Mouse (Mus musculus) midbrain, embryonic 15.5 days (tissue): Measurements from ENCODE around the gene Gsdme. TPM values are rescaled to one million over a fixed set of nuclear protein-coding genes. Genes with fewer than 3 reads are reported as not detected.

Source experiments
- ATAC-seq: fragments of 200-750 bp; cut with Nextera tagmentation; replicated peaks from 2 replicates; pipeline ENCODE4 v1.8.0; 2017; ENCODE audit warnings: moderate TSS enrichment
- H3K27ac ChIP-seq: fragments of 300-500 bp; sonication (generic); 2 replicates; pipeline ENCODE4 v1.5.1; 2015; ENCODE audit warnings: mild to moderate bottlenecking, inconsistent platforms
- H3K27me3 ChIP-seq: fragments of 300-500 bp; sonication (generic); replicated peaks from 2 replicates; pipeline ENCODE4 v1.6.1; 2015; ENCODE audit warnings: inconsistent platforms
- H3K36me3 ChIP-seq: fragments of 300-500 bp; sonication (generic); replicated peaks from 2 replicates; pipeline ENCODE4 v1.6.1; 2015; ENCODE audit warnings: inconsistent platforms
- H3K4me1 ChIP-seq: fragments of 300-500 bp; sonication (generic); 2 replicates; pipeline ENCODE4 v1.6.1; 2015; ENCODE audit warnings: inconsistent platforms
- H3K4me2 ChIP-seq: fragments of 300-500 bp; sonication (generic); 2 replicates; pipeline ENCODE4 v1.6.1; 2015; ENCODE audit warnings: inconsistent platforms, mild to moderate bottlenecking, moderate library complexity
- H3K4me3 ChIP-seq: fragments of 300-500 bp; sonication (generic); 2 replicates; pipeline ENCODE4 v1.5.1; 2015; ENCODE audit warnings: mild to moderate bottlenecking, inconsistent platforms
- H3K9ac ChIP-seq: fragments of 300-500 bp; sonication (generic); 2 replicates; pipeline ENCODE4 v1.6.1; 2015; ENCODE audit warnings: mild to moderate bottlenecking, inconsistent platforms
- H3K9me3 ChIP-seq: fragments of 300-500 bp; sonication (generic); 2 replicates; pipeline ENCODE4 v1.6.1; 2016; ENCODE audit warnings: inconsistent platforms
- WGBS: fragments of 180-500 bp; shearing (Covaris S2); methylation state at CpG from one replicate; pipeline ENCODE4 v1.1.7; 2015; ENCODE audit warnings: mixed read lengths; 5-methylcytosine and 5-hydroxymethylcytosine counted together
- polyA plus RNA-seq: library from polyadenylated mRNA; unstranded; fragments of >200 nt; fragmentation: Nextera tagmentation; extraction: Ambion mirVana; gene quantifications from 2 replicates; pipeline ENCODE4 v1.2.1, GENCODE M21; 2015

Gene Gsdme
- polyA plus RNA-seq, 1 experiment from 2014 or later, result 85.3 TPM

DNA sequence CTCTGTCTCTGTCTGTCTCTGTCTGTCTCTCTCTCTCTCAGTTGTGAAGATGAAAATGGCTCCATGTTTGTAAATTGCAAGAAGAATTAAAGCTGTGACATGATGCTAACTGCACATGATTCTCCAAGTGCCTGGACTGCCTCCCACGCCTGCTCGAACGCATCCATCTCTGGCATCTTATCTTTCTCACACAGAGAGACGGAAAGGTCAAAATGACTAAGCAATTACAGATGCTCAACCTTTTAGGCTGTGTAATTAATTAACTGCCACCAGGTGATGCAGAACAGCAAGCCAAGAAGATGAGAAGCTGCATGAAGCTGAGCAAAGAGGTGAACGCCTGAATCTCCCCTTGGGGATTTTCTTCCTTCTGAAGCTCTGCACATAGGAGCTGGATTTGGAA is 23.2 kb downstream of the Gsdme start:
- Histone ChIP-seq H3K36me3 (no peaks in the 10 kb centered on the region), H3K9ac (no peak overlapping the region)
- 74% methylated on average over 5 of the region's 5 CpGs for WGBS

GRCm38 (mm10) chr6:50239902-50240301 is 23.8 kb downstream of the Gsdme start:
- H3K27me3 ChIP-seq, result no peaks in the 10 kb centered on the region
- H3K9ac ChIP-seq, result no peak overlapping the region
- no peak overlapping the region for H3K4me2 ChIP-seq
- H3K27ac ChIP-seq, result no peak overlapping the region
- ATAC-seq, result no peak
- WGBS, result 96% methylated on average over 2 of the region's 2 CpGs
- no peaks in the 10 kb centered on the region for H3K36me3 ChIP-seq
- no peaks in the 10 kb centered on the region for H3K9me3 ChIP-seq
- no peak overlapping the region for H3K4me3 ChIP-seq
- H3K4me1 ChIP-seq, result no peaks in the 10 kb centered on the region

More for the DNA sequence above, 23.2 kb downstream of the Gsdme start:
- Histone ChIP-seq H3K4me2 (no peak overlapping the region), H3K4me3 (no peak overlapping the region), H3K4me1 (no peaks in the 10 kb centered on the region), H3K9me3 (no peaks in the 10 kb centered on the region), H3K27me3 (no peaks in the 10 kb centered on the region), H3K27ac (no peak overlapping the region)
- ATAC-seq, result no peak

DNA sequence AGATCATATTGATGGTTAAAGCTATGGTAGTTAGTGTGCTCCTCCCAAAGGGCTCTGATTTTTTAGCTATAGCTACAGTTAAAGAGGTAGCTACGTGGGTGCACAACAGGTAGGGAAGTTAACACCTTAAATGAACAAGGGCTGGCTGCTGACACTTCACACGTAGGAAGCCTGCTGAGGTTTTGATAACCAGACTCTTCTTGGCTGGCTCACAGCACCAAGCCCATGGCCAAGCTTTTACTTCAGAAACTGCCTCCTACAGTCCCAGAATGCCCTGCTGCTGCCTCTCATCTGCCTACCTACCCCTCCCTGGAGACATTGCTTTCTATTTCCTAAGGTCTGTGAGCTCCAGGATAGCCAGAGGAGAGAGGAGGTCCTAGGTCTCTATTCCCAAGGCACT is 25.7 kb downstream of the Gsdme start:
- WGBS, result 80% methylated on average over 2 of the region's 2 CpGs
- Histone ChIP-seq H3K36me3 (no peaks in the 10 kb centered on the region), H3K27ac (no peak overlapping the region), H3K4me2 (no peak overlapping the region), H3K4me1 (no peaks in the 10 kb centered on the region), H3K9ac (no peak overlapping the region), H3K4me3 (no peak overlapping the region), H3K9me3 (no peaks in the 10 kb centered on the region), H3K27me3 (no peaks in the 10 kb centered on the region)
- ATAC-seq, result no peak

DNA sequence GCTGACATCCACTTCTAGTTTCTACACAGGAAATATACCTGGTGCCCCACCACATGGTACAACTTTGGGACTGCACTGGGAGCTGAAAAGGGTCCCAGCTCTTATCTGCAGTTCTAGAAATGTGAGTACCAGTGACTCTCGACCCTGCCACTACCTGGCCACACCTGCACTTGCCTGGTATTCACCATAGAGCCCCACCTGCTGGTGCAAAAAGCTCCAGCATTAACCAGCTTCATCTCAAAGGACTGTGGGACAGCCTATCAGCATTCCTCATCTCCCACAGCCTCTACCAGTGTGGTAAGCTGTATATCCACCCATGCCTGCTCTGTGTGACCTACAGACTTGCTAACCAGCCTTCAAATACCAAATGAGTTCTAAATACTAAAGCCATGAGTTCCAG is 30.7 kb downstream of the Gsdme start:
- no peak for ATAC-seq
- no peak overlapping the region for H3K4me3 ChIP-seq

DNA sequence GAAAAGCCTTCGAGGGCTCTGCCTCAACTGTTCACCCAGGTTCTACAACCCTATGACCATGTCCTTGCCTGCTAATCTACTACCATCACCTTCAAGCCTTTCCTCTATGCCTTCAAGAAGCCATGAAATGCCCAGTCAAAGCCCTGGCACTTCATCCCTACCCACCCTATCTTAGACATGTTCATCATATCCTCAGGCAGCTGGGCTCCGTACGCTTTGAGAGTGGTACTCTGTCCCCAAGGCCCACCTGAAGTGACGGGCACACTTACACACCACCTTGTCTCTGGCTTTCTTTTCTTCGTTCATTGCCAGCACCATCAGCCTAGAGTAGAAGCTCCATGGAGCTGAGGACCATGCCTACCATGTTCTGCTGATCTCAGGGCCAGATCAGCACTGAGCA is 32.4 kb downstream of the Gsdme start:
- no peaks in the 10 kb centered on the region for H3K27me3 ChIP-seq
- WGBS, result 92% methylated on average over 5 of the region's 5 CpGs
- no peak overlapping the region for H3K9ac ChIP-seq
- 0 out of 2 replicates have a peak, but pooled peaks cover 7% of the 10 kb centered on the region for H3K36me3 ChIP-seq
- H3K27ac ChIP-seq, result no peak overlapping the region
- H3K4me1 ChIP-seq, result no peaks in the 10 kb centered on the region
- no peak for ATAC-seq
- H3K9me3 ChIP-seq, result no peaks in the 10 kb centered on the region
- no peak overlapping the region for H3K4me2 ChIP-seq
- H3K4me3 ChIP-seq, result no peak overlapping the region

More for the DNA sequence above, 30.7 kb downstream of the Gsdme start:
- 63% methylated on average over 1 of the region's 1 CpGs for WGBS
- no peak overlapping the region for H3K4me2 ChIP-seq
- H3K36me3 ChIP-seq, result no peaks in the 10 kb centered on the region
- no peaks in the 10 kb centered on the region for H3K9me3 ChIP-seq
- no peaks in the 10 kb centered on the region for H3K4me1 ChIP-seq
- H3K9ac ChIP-seq, result no peak overlapping the region
- no peaks in the 10 kb centered on the region for H3K27me3 ChIP-seq
- H3K27ac ChIP-seq, result no peak overlapping the region

DNA sequence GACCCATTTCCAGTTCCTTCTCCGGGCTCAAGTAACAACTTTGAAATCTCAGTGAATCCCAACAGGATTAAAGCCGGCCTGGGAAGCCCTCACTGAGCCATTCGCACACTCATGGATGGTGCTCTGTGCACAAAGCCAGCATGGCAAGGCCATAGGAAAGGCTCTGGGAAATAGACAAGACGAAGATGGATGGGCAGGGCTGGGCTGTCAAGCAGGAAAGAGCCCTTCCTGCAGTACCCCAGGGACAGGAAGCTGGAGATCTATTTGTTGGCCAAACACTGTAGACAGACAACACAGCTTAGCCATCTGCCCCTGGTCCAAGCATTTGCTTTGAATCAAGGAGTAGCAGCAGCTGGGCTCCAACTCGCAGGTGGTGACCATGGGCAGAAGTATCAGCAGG is 35.5 kb downstream of the Gsdme start:
- no peaks in the 10 kb centered on the region for H3K27me3 ChIP-seq
- 86% methylated on average over 5 of the region's 5 CpGs for WGBS
- no peaks in the 10 kb centered on the region for H3K4me1 ChIP-seq
- ATAC-seq, result no peak
- 0 out of 2 replicates have a peak, but pooled peaks cover 7% of the 10 kb centered on the region for H3K36me3 ChIP-seq
- H3K9me3 ChIP-seq, result no peaks in the 10 kb centered on the region
- no peak overlapping the region for H3K9ac ChIP-seq
- no peak overlapping the region for H3K4me2 ChIP-seq
- no peak overlapping the region for H3K4me3 ChIP-seq
- H3K27ac ChIP-seq, result no peak overlapping the region

DNA sequence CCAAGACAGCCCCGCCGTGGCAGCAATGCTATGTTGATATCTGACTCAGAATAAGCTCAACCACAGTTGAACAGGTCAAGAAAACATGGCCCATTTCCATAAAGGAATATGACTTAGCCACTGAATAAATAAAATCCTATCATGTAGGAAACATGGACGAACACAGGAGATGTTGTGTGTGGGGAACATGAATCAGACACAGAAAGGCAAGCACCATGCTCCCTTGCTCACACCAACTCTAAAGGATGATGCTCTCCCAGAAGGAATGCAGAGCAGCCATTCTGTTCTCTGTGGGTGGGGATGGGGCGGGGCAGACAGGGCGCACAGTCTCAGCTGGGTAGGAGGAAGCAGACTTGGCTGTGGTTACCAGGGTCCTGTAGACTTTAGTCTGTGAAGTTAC is 38.4 kb downstream of the Gsdme start:
- no peak for ATAC-seq
- H3K36me3 ChIP-seq, result 0 out of 2 replicates have a peak, but pooled peaks cover 7% of the 10 kb centered on the region
- WGBS, result 86% methylated on average over 5 of the region's 5 CpGs
- H3K4me1 ChIP-seq, result no peaks in the 10 kb centered on the region
- H3K4me3 ChIP-seq, result no peak overlapping the region
- H3K4me2 ChIP-seq, result no peak overlapping the region
- H3K9ac ChIP-seq, result no peak overlapping the region
- H3K27me3 ChIP-seq, result no peaks in the 10 kb centered on the region
- H3K9me3 ChIP-seq, result no peaks in the 10 kb centered on the region
- H3K27ac ChIP-seq, result no peak overlapping the region

GRCm38 (mm10) chr6:50223606-50224005 is 40.1 kb downstream of the Gsdme start:
- no peak overlapping the region for H3K27ac ChIP-seq
- no peaks in the 10 kb centered on the region for H3K4me1 ChIP-seq
- no peak overlapping the region for H3K9ac ChIP-seq
- WGBS, result 88% methylated on average over 4 of the region's 4 CpGs
- no peak overlapping the region for H3K4me2 ChIP-seq
- no peak overlapping the region for H3K4me3 ChIP-seq
- ATAC-seq, result no peak
- H3K27me3 ChIP-seq, result no peaks in the 10 kb centered on the region
- no peaks in the 10 kb centered on the region for H3K9me3 ChIP-seq
- H3K36me3 ChIP-seq, result 0 out of 2 replicates have a peak, but pooled peaks cover 7% of the 10 kb centered on the region

DNA sequence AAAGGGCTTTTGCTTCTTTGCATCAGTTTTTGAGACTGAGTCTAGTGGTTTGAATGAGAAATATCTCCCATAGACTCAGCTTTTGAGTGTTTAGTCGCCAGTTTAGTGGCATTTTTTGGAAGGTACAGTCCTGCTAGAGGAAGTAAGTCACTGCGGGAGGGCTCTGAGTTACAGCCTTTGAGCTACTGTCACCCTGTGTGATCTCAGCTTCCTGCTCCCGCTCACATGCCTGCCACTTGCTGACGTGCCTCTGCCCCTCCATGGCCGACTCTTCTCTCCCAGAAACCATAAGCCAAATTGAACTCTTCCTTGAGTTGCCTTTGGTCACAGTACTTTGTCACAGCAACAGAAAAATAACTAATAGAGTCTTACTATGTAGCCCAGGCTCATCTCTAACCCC is 40.7 kb downstream of the Gsdme start:
- no peak overlapping the region for H3K4me2 ChIP-seq
- no peak overlapping the region for H3K4me3 ChIP-seq
- no peak overlapping the region for H3K9ac ChIP-seq
- ATAC-seq, result no peak
- no peaks in the 10 kb centered on the region for H3K27me3 ChIP-seq
- H3K36me3 ChIP-seq, result 0 out of 2 replicates have a peak, but pooled peaks cover 7% of the 10 kb centered on the region
- WGBS, result 83% methylated on average over 5 of the region's 5 CpGs
- no peaks in the 10 kb centered on the region for H3K4me1 ChIP-seq
- no peak overlapping the region for H3K27ac ChIP-seq
- no peaks in the 10 kb centered on the region for H3K9me3 ChIP-seq

- WGBS, result 87% methylated on average over 5 of the region's 5 CpGs
- Histone ChIP-seq H3K36me3 (0 out of 2 replicates have a peak, but pooled peaks cover 7% of the 10 kb centered on the region), H3K27me3 (no peaks in the 10 kb centered on the region), H3K4me1 (no peaks in the 10 kb centered on the region), H3K4me2 (no peak overlapping the region), H3K27ac (no peak overlapping the region), H3K4me3 (no peak overlapping the region), H3K9ac (no peak overlapping the region), H3K9me3 (no peaks in the 10 kb centered on the region)
- ATAC-seq, result no peak
These were observed 41.3 kb downstream of the Gsdme start for GRCm38 (mm10) chr6:50222351-50222750.

- no peak overlapping the region for H3K9ac ChIP-seq
- no peaks in the 10 kb centered on the region for H3K36me3 ChIP-seq
- no peaks in the 10 kb centered on the region for H3K27me3 ChIP-seq
- WGBS, result 53% methylated on average over 6 of the region's 6 CpGs
- H3K4me2 ChIP-seq, result no peak overlapping the region
- no peak overlapping the region for H3K27ac ChIP-seq
- no peak for ATAC-seq
- no peak overlapping the region for H3K4me3 ChIP-seq
- no peaks in the 10 kb centered on the region for H3K9me3 ChIP-seq
- H3K4me1 ChIP-seq, result no peaks in the 10 kb centered on the region
These were observed 42.8 kb downstream of the Gsdme start for GRCm38 (mm10) chr6:50220863-50221262.

DNA sequence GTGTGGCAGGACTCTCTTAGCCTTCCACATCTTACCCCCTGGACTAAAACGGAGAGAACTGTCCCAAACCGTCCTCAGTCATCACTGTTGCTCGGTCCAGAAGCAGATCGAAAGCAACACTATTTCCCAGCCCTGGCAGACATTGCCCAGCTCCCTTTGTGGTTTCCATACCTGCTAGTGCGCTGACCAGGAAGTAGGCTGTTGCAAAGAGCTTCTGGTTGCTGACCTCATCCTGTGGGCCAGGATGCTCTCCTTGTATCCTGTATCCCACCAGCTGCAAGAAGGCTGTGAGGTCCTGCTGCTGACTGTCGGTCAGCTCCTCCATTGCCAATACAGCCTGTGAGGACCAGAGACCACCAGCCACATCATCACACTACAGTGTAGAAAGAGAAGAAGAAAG is 44.6 kb downstream of the Gsdme start:
- Histone ChIP-seq H3K27ac (no peak overlapping the region), H3K36me3 (no peaks in the 10 kb centered on the region), H3K4me2 (no peak overlapping the region), H3K27me3 (no peaks in the 10 kb centered on the region), H3K4me1 (no peaks in the 10 kb centered on the region), H3K9me3 (no peaks in the 10 kb centered on the region), H3K4me3 (no peak overlapping the region), H3K9ac (no peak overlapping the region)
- 90% methylated on average over 6 of the region's 6 CpGs for WGBS
- ATAC-seq, result no peak

- no peak overlapping the region for H3K27ac ChIP-seq
- no peak overlapping the region for H3K4me2 ChIP-seq
- no peak overlapping the region for H3K4me3 ChIP-seq
- no peak overlapping the region for H3K9ac ChIP-seq
- no peaks in the 10 kb centered on the region for H3K4me1 ChIP-seq
- WGBS, result 75% methylated on average over 3 of the region's 3 CpGs
- no peaks in the 10 kb centered on the region for H3K9me3 ChIP-seq
- no peaks in the 10 kb centered on the region for H3K27me3 ChIP-seq
- H3K36me3 ChIP-seq, result no peaks in the 10 kb centered on the region
- no peak for ATAC-seq
These were observed 45.0 kb downstream of the Gsdme start for GRCm38 (mm10) chr6:50218628-50219027.
